Comparison of ENCODE assay signal across 12 mouse cellular contexts in genomic region chr5:138776346-138776745, GRCm38 (mm10). TPM values are rescaled to one million over a fixed set of nuclear protein-coding genes. Genes with fewer than 3 reads are reported as not detected.
A peak's percentile ranks its signal among the peaks of the same experiment; 100 is the strongest.
DNase-seq lines count a peak whose midpoint lies in the region; ATAC-seq and TF ChIP-seq lines count a peak whose summit lies in the region.
"Had no signal": no experiment of that assay in that cellular context is flagged by ENCODE, and none has a peak within 500 bp of the region (broad histone marks: within the 10 kb centered on the region; RNA-seq: fewer than 3 reads in every experiment).

No protein-coding gene starts in this region.

- no peaks in the 10 kb centered on the region for H3K27me3 ChIP-seq in midbrain, postnatal 0 days (ENCODE audit: insufficient read depth, low read length)
- H3K27me3 ChIP-seq in midbrain, embryonic 16.5 days (ENCODE audit: control insufficient read depth, insufficient read depth, low read depth, low read length), result no peaks in the 10 kb centered on the region
- H3K27me3 ChIP-seq in liver, embryonic 13.5 days, result no peaks in the 10 kb centered on the region
- no peaks in the 10 kb centered on the region for H3K27me3 ChIP-seq in stomach, postnatal 0 days (ENCODE audit: control insufficient read depth, insufficient read depth, low read length)
- H3K27me3 ChIP-seq in forebrain, embryonic 10.5 days (ENCODE audit: poor library complexity, severe bottlenecking), result no peaks in the 10 kb centered on the region
- H3K27me3 ChIP-seq in embryonic facial prominence, embryonic 10.5 days (replicated peaks; ENCODE audit: low read depth, poor library complexity, severe bottlenecking), result no peaks in the 10 kb centered on the region
- H3K27me3 ChIP-seq: embryonic facial prominence, embryonic 13.5 days; neural tube, embryonic 13.5 days; stomach, embryonic 15.5 days had no signal

- peaks cover 36% of the 10 kb centered on the region for H3K36me3 ChIP-seq in midbrain, postnatal 0 days (ENCODE audit: insufficient read depth, low read length)
- no peaks in the 10 kb centered on the region; the same call in 1 of the 2 replicates for H3K36me3 ChIP-seq in midbrain, embryonic 16.5 days (ENCODE audit: control insufficient read depth, insufficient read depth, low read length)
- 0 out of 2 replicates have a peak, but pooled peaks cover 6% of the 10 kb centered on the region for H3K36me3 ChIP-seq in liver, embryonic 13.5 days
- H3K36me3 ChIP-seq in stomach, postnatal 0 days (ENCODE audit: control insufficient read depth, insufficient read depth, low read length), result no peaks in the 10 kb centered on the region
- H3K36me3 ChIP-seq in forebrain, embryonic 10.5 days (replicated peaks), result no peaks in the 10 kb centered on the region; the same call in 1 of the 2 replicates
- H3K36me3 ChIP-seq in embryonic facial prominence, embryonic 10.5 days (replicated peaks), result no peaks in the 10 kb centered on the region
- H3K36me3 ChIP-seq: embryonic facial prominence, embryonic 13.5 days; stomach, embryonic 15.5 days had no signal

- WGBS in midbrain, postnatal 0 days, result 69% methylated on average over 1 of the region's 1 CpGs
- WGBS in midbrain, embryonic 16.5 days, result 93% methylated on average over 1 of the region's 1 CpGs
- whole genome bisulfite sequencing in liver, embryonic 13.5 days (ENCODE audit: insufficient replicate concordance), result 45% methylated on average over 1 of the region's 1 CpGs
- WGBS in stomach, postnatal 0 days, result 45% methylated on average over 1 of the region's 1 CpGs
- 48% methylated on average over 1 of the region's 1 CpGs for WGBS in forebrain, embryonic 10.5 days
- WGBS in embryonic facial prominence, embryonic 10.5 days, result 58% methylated on average over 1 of the region's 1 CpGs

- no peak for ATAC-seq in midbrain, postnatal 0 days (ENCODE audit: low FRiP score)
- ATAC-seq in midbrain, embryonic 16.5 days, result no peak
- ATAC-seq in liver, embryonic 13.5 days (ENCODE audit: low read depth), result peak; percentile 47
- ATAC-seq in stomach, postnatal 0 days (ENCODE audit: low FRiP score, low TSS enrichment), result no peak

- H3K4me3 ChIP-seq in midbrain, postnatal 0 days (ENCODE audit: low read depth, low read length), result no peak overlapping the region
- no peak overlapping the region for H3K4me3 ChIP-seq in midbrain, embryonic 16.5 days (ENCODE audit: low read depth, low read length)
- no peak overlapping the region for H3K4me3 ChIP-seq in liver, embryonic 13.5 days (replicated peaks)
- H3K4me3 ChIP-seq in stomach, postnatal 0 days (ENCODE audit: low read depth, low read length), result no peak overlapping the region
- H3K4me3 ChIP-seq in forebrain, embryonic 10.5 days, result no peak overlapping the region
- H3K4me3 ChIP-seq in embryonic facial prominence, embryonic 10.5 days, result no peak overlapping the region
- H3K4me3 ChIP-seq: embryonic facial prominence, embryonic 13.5 days; neural tube, embryonic 13.5 days; stomach, embryonic 15.5 days had no signal

- H3K4me1 ChIP-seq in midbrain, postnatal 0 days (ENCODE audit: insufficient read depth, low read length), result peaks cover 9% of the 10 kb centered on the region
- peaks cover 12% of the 10 kb centered on the region for H3K4me1 ChIP-seq in midbrain, embryonic 16.5 days (ENCODE audit: control insufficient read depth, insufficient read depth, low read length)
- 0 out of 2 replicates have a peak, but pooled peaks cover 3% of the 10 kb centered on the region for H3K4me1 ChIP-seq in liver, embryonic 13.5 days (replicated peaks)
- H3K4me1 ChIP-seq in stomach, postnatal 0 days (replicated peaks; ENCODE audit: control insufficient read depth, insufficient read depth), result no peaks in the 10 kb centered on the region
- H3K4me1 ChIP-seq in forebrain, embryonic 10.5 days, result peaks cover 18% of the 10 kb centered on the region
- H3K4me1 ChIP-seq in embryonic facial prominence, embryonic 10.5 days, result peaks cover 26% of the 10 kb centered on the region

- no peak overlapping the region for H3K9ac ChIP-seq in midbrain, postnatal 0 days (replicated peaks; ENCODE audit: low read length, poor library complexity, severe bottlenecking)
- H3K9ac ChIP-seq in midbrain, embryonic 16.5 days (ENCODE audit: low read depth, low read length), result no peak overlapping the region
- no peak overlapping the region for H3K9ac ChIP-seq in liver, embryonic 13.5 days
- no peak overlapping the region for H3K9ac ChIP-seq in stomach, postnatal 0 days (ENCODE audit: low read length)
- H3K9ac ChIP-seq: embryonic facial prominence, embryonic 13.5 days; neural tube, embryonic 13.5 days; stomach, embryonic 15.5 days had no signal

- H3K9me3 ChIP-seq in midbrain, postnatal 0 days (ENCODE audit: low read length), result no peaks in the 10 kb centered on the region
- no peaks in the 10 kb centered on the region for H3K9me3 ChIP-seq in midbrain, embryonic 16.5 days (replicated peaks; ENCODE audit: control insufficient read depth, low read length, poor library complexity, severe bottlenecking)
- no peaks in the 10 kb centered on the region for H3K9me3 ChIP-seq in liver, embryonic 13.5 days (replicated peaks)
- H3K9me3 ChIP-seq in stomach, postnatal 0 days (ENCODE audit: control insufficient read depth, low read length), result no peaks in the 10 kb centered on the region
- H3K9me3 ChIP-seq in forebrain, embryonic 10.5 days, result no peaks in the 10 kb centered on the region
- no peaks in the 10 kb centered on the region for H3K9me3 ChIP-seq in embryonic facial prominence, embryonic 10.5 days
- H3K9me3 ChIP-seq: embryonic facial prominence, embryonic 13.5 days; neural tube, embryonic 13.5 days; stomach, embryonic 15.5 days had no signal

- H3K27ac ChIP-seq in midbrain, postnatal 0 days (ENCODE audit: low read depth, low read length), result no peak overlapping the region
- no peak overlapping the region for H3K27ac ChIP-seq in midbrain, embryonic 16.5 days (ENCODE audit: low read length)
- no peak overlapping the region for H3K27ac ChIP-seq in liver, embryonic 13.5 days
- no peak overlapping the region for H3K27ac ChIP-seq in stomach, postnatal 0 days (replicated peaks)
- no peak overlapping the region for H3K27ac ChIP-seq in forebrain, embryonic 10.5 days
- no peak overlapping the region for H3K27ac ChIP-seq in embryonic facial prominence, embryonic 10.5 days (replicated peaks)
- H3K27ac ChIP-seq: embryonic facial prominence, embryonic 13.5 days; neural tube, embryonic 13.5 days; stomach, embryonic 15.5 days had no signal

- no peak for TF ChIP-seq CTCF in midbrain, postnatal 0 days (IDR thresholded peaks at IDR 0.05)
- TF ChIP-seq CTCF in stomach, postnatal 0 days (IDR thresholded peaks at IDR 0.05; ENCODE audit: low read depth), result no peak

- no peak overlapping the region for H3K4me2 ChIP-seq in midbrain, postnatal 0 days (ENCODE audit: low read depth, low read length, poor library complexity, severe bottlenecking)
- no peak overlapping the region for H3K4me2 ChIP-seq in midbrain, embryonic 16.5 days (ENCODE audit: low read length)
- no peak overlapping the region for H3K4me2 ChIP-seq in liver, embryonic 13.5 days
- H3K4me2 ChIP-seq in stomach, postnatal 0 days (replicated peaks; ENCODE audit: low read depth), result no peak overlapping the region
- H3K4me2 ChIP-seq: embryonic facial prominence, embryonic 13.5 days; neural tube, embryonic 13.5 days; stomach, embryonic 15.5 days had no signal

- DNase-seq in adrenal gland, adult (ENCODE audit: inconsistent age in 2 of 2, low spot score in 1 of 2), result peak; percentile 22 to 37
- no peak for DNase-seq in adrenal gland, postnatal 10 days
- peak; percentile 30 for DNase-seq in midbrain, postnatal 0 days (ENCODE audit: low spot score)
- no peak for DNase-seq in liver, embryonic 13.5 days
- DNase-seq in stomach, postnatal 0 days (ENCODE audit: low spot score), result peak; percentile 36
- DNase-seq in forebrain, embryonic 10.5 days (ENCODE audit: extremely low spot score, low spot score), result no peak
- no peak for DNase-seq in embryonic facial prominence, embryonic 10.5 days (ENCODE audit: low spot score)

- no peak for TF ChIP-seq EP300 in stomach, postnatal 0 days (optimal IDR thresholded peaks at IDR 0.05)

RNA-seq across cellular contexts. Expression of gene Fam20c, which starts 22.0 kb away (rescaled TPM):
- 10 to 100 TPM; 17.1 to 19.7 TPM for total RNA-seq in adrenal gland, postnatal 10 days (2021)
- total RNA-seq in midbrain, postnatal 0 days (2014; rRNA removed), result 85.7 and 106 TPM in 2 replicates
- 51.6 and 52.7 TPM in 2 replicates for polyA plus RNA-seq in midbrain, postnatal 0 days (2015; fragmentation: Nextera tagmentation; extraction: Ambion mirVana)
- polyA plus RNA-seq in midbrain, embryonic 16.5 days (2015; fragmentation: Nextera tagmentation; extraction: Ambion mirVana), result 41.9 and 44.7 TPM in 2 replicates
- polyA plus RNA-seq in liver, embryonic 13.5 days (2015; fragmentation: Nextera tagmentation; extraction: Ambion mirVana), result 6.0 and 6.5 TPM in 2 replicates
- 5.5 and 6.1 TPM in 2 replicates for polyA plus RNA-seq in stomach, postnatal 0 days (2015; fragmentation: Nextera tagmentation; extraction: Ambion mirVana)
- 2.9 and 4.5 TPM in 2 replicates for polyA plus RNA-seq in forebrain, embryonic 10.5 days (2016; fragmentation: Nextera tagmentation; extraction: Ambion mirVana)
- polyA plus RNA-seq in embryonic facial prominence, embryonic 10.5 days (2016; fragmentation: Nextera tagmentation; extraction: Ambion mirVana), result 4.4 and 4.6 TPM in 2 replicates

RNA-seq across cellular contexts. Expression of gene Gm5294, which starts 43.5 kb away (rescaled TPM):
- total RNA-seq in adrenal gland, postnatal 10 days (2021), result not detected
- not detected in 2 replicates for total RNA-seq in midbrain, postnatal 0 days (2014; rRNA removed)
- 0.25 TPM in 1 of 2 replicates, not detected in the other for polyA plus RNA-seq in midbrain, postnatal 0 days (2015; fragmentation: Nextera tagmentation; extraction: Ambion mirVana)
- not detected in 2 replicates for polyA plus RNA-seq in midbrain, embryonic 16.5 days (2015; fragmentation: Nextera tagmentation; extraction: Ambion mirVana)
- not detected in 2 replicates for polyA plus RNA-seq in liver, embryonic 13.5 days (2015; fragmentation: Nextera tagmentation; extraction: Ambion mirVana)
- not detected in 2 replicates for polyA plus RNA-seq in stomach, postnatal 0 days (2015; fragmentation: Nextera tagmentation; extraction: Ambion mirVana)
- polyA plus RNA-seq in forebrain, embryonic 10.5 days (2016; fragmentation: Nextera tagmentation; extraction: Ambion mirVana), result not detected in 2 replicates
- not detected in 2 replicates for polyA plus RNA-seq in embryonic facial prominence, embryonic 10.5 days (2016; fragmentation: Nextera tagmentation; extraction: Ambion mirVana)
- total RNA-seq: heart, postnatal 10 days had no signal
- polyA plus RNA-seq: embryonic facial prominence, embryonic 13.5 days; neural tube, embryonic 13.5 days; stomach, embryonic 15.5 days had no signal

Comparison
In these comparisons a context has a peak if more than half of its experiments do, and no peak if none do; other contexts are left out.
1. DNase-seq: peak in adrenal gland, adult (2 of 2), midbrain, postnatal 0 days (single experiment) and stomach, postnatal 0 days (single experiment); none in adrenal gland, postnatal 10 days (single experiment), liver, embryonic 13.5 days (single experiment), forebrain, embryonic 10.5 days (single experiment) and embryonic facial prominence, embryonic 10.5 days (single experiment).